Mouse (Mus musculus) C2C12 (cell line): Measurements from ENCODE around the gene Scai. TPM values are rescaled to one million over a fixed set of nuclear protein-coding genes. Genes with fewer than 3 reads are reported as not detected.
"Not testable (repeated sequence)": the region's sequence is repeated elsewhere in the genome, so short reads cannot be mapped to it uniquely, and the experiment has no call there.

Source experiments
- H3K27me3 ChIP-seq: one replicate; pipeline ENCODE4 v1.6.1; 2011; ENCODE audit not compliant: control insufficient read depth, insufficient read depth, insufficient read length
- H3K36me3 ChIP-seq: one replicate; pipeline ENCODE4 v1.6.1; 2011; ENCODE audit not compliant: control insufficient read depth, insufficient read depth
- H3K4me3 ChIP-seq: one replicate; pipeline ENCODE4 v1.5.1; 2011; ENCODE audit warnings: mild to moderate bottlenecking, control low read depth; ENCODE audit not compliant: poor library complexity, insufficient read depth, severe bottlenecking
- H3K79me2 ChIP-seq: one replicate; pipeline ENCODE4 v1.6.1; 2011; ENCODE audit not compliant: control insufficient read depth, insufficient read depth
- H3K79me3 ChIP-seq: one replicate; pipeline ENCODE4 v1.6.1; 2011; ENCODE audit warnings: low read depth, control low read depth
- H3ac ChIP-seq: one replicate; pipeline ENCODE3; 2011; ENCODE audit warnings: low read depth; ENCODE audit not compliant: control insufficient read depth, insufficient read length
- CEBPB ChIP-seq: IDR thresholded peaks from one replicate; pipeline ENCODE4 v1.6.1; 2011; ENCODE audit warnings: low read depth, mild to moderate bottlenecking, control low read depth, moderate library complexity
- CTCF ChIP-seq: IDR thresholded peaks from one replicate; pipeline ENCODE4 v1.5.1; 2011; ENCODE audit not compliant: control insufficient read depth, insufficient read depth, insufficient read length
- FOSL1 ChIP-seq: IDR thresholded peaks from one replicate; pipeline ENCODE4 v1.8.0; 2011; ENCODE audit warnings: mild to moderate bottlenecking, low read length; ENCODE audit not compliant: poor library complexity, insufficient read depth, severe bottlenecking
- MAX ChIP-seq: IDR thresholded peaks from one replicate; pipeline ENCODE4 v1.6.1; 2011; ENCODE audit warnings: mild to moderate bottlenecking, control low read depth
- MYOD1 ChIP-seq: IDR thresholded peaks from one replicate; pipeline ENCODE4 v1.6.1; 2011; ENCODE audit warnings: low read depth; ENCODE audit not compliant: control insufficient read depth, insufficient read length
- MYOG ChIP-seq: IDR thresholded peaks from one replicate; pipeline ENCODE4 v1.6.1; 2011; ENCODE audit not compliant: control insufficient read depth, insufficient read length; ENCODE audit errors: extremely low read depth
- USF1 ChIP-seq: IDR thresholded peaks from one replicate; pipeline ENCODE4 v1.6.1; 2011; ENCODE audit warnings: low read depth, mild to moderate bottlenecking, control low read depth, moderate library complexity
- polyA plus RNA-seq: library from polyadenylated mRNA; unstranded; fragments of >200 nt; fragmentation: generic; extraction: Trizol; gene quantifications from one replicate; pipeline ENCODE4 v1.2.1, GENCODE M21; 2012; ENCODE audit warnings: missing spikeins

Gene Scai
- polyA plus RNA-seq, 1 experiment: 1.4 TPM

DNA sequence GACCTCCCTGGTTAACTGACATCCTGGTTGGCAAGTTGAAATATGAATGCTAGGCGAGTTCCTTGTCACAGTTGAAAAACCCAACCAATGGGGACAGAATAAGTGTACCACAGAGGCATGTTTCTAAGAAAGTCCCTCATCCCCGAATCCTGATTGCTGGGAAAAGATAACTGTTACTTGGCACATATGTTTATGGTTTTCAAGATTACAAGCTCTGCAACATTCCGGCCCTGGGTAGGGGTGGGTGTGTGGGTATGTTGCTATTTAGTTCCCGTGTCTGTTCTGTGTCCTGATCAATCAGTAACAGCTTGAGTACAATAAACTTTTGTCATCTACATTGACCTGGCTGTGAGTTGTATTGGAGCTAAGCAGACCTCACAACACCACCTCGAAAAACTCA lies 66.4 kb downstream of the Scai start:
- H3K79me2 ChIP-seq: no peaks in the 10 kb centered on the region
- H3K27me3 ChIP-seq: no peaks in the 10 kb centered on the region
- TF ChIP-seq MYOD1: no peak
- TF ChIP-seq MYOG: no peak
- no peak for TF ChIP-seq MAX
- H3ac ChIP-seq: no peak overlapping the region
- no peaks in the 10 kb centered on the region for H3K36me3 ChIP-seq
- no peaks in the 10 kb centered on the region for H3K79me3 ChIP-seq
- H3K4me3 ChIP-seq: no peak overlapping the region

DNA sequence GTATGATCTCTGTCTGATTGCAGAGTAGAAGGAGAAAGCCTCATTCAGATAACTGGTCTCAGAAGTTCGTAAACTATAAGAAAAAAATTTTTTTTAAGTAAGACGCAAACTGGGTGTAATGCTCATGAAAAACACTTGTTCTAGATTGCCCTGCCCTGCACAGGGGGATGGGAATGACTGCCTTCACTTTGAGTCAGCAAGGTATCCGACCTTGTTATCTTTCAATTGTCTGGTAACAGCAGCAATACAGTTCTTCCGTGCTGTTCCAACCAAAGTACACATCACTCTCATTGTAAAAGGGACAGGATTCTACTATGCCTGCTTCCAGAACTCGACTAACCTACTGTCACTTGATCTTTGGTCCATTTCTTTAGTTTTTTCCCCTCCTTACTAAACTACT lies 69.4 kb downstream of the Scai start:
- TF ChIP-seq CEBPB (no peak), CTCF (no peak), MYOD1 (no peak), MAX (no peak), USF1 (no peak), MYOG (no peak), FOSL1 (no peak)
- Histone ChIP-seq H3K36me3 (peaks cover 4% of the 10 kb centered on the region), H3ac (no peak overlapping the region), H3K79me3 (no peaks in the 10 kb centered on the region), H3K79me2 (no peaks in the 10 kb centered on the region), H3K27me3 (no peaks in the 10 kb centered on the region), H3K4me3 (no peak overlapping the region)

DNA sequence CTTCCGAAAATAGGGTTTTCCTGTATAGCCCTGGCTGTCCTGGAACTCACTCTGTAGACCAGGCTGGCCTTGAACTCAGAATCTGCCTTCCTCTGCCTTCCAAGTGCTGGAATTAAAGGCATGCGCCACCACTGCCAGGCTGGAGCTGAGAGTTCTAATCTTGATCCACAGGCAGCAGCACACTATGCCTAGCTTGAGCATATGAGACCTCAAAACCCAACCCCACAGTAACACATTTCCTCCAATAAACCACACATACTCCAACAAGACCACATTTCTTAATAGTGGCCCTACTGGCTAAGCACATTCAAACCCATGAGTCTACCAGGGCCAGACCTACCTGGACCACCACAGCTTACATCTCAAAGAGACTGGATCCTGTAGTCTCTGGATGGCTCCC lies 74.0 kb downstream of the Scai start:
- no peaks in the 10 kb centered on the region for H3K79me2 ChIP-seq
- TF ChIP-seq MYOD1 (no peak), CTCF (no peak), USF1 (no peak)
- H3K79me3 ChIP-seq: no peaks in the 10 kb centered on the region
- peaks cover 4% of the 10 kb centered on the region for H3K36me3 ChIP-seq
- no peaks in the 10 kb centered on the region for H3K27me3 ChIP-seq
- no peak overlapping the region for H3ac ChIP-seq
- no peak overlapping the region for H3K4me3 ChIP-seq

GRCm38 (mm10) chr2:39114093-39114492 lies 76.4 kb downstream of the Scai start:
- Histone ChIP-seq H3K79me3 (no peaks in the 10 kb centered on the region), H3ac (no peak overlapping the region), H3K27me3 (no peaks in the 10 kb centered on the region), H3K4me3 (no peak overlapping the region), H3K79me2 (no peaks in the 10 kb centered on the region), H3K36me3 (peaks cover 4% of the 10 kb centered on the region)
- TF ChIP-seq FOSL1 (no peak), MAX (no peak), MYOG (no peak), CTCF (no peak), MYOD1 (no peak), CEBPB (no peak), USF1 (no peak)

DNA sequence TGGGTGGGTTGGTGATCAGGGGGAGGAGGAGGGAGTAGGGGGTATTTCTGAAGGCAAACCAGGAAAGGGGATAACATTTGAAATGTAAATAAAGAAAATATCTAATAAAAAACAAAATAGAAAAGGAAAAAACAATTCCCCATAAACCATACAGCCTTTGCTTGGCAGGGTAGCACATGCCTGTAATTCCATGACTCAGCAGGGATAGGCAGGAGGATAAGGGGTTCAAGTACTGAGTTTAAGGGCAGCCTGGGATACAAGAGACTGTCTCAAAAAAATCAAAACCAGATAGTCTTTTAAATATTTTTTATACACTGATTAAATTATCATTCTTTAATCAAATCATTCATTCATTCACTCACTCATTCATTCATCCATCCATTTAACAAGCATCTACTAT lies 80.0 kb downstream of the Scai start:
- Histone ChIP-seq H3K4me3 (no peak overlapping the region), H3K79me3 (no peaks in the 10 kb centered on the region), H3K79me2 (no peaks in the 10 kb centered on the region), H3K27me3 (no peaks in the 10 kb centered on the region), H3K36me3 (no peaks in the 10 kb centered on the region), H3ac (no peak overlapping the region)
- TF ChIP-seq CTCF (no peak), CEBPB (no peak), MYOG (no peak), FOSL1 (no peak), USF1 (no peak), MYOD1 (no peak), MAX (no peak)

GRCm38 (mm10) chr2:39109712-39110111 lies 80.8 kb downstream of the Scai start:
- not testable (repeated sequence) for H3K79me2 ChIP-seq, H3K27me3 ChIP-seq, H3K4me3 ChIP-seq, H3K36me3 ChIP-seq, H3ac ChIP-seq, H3K79me3 ChIP-seq

- H3K79me2 ChIP-seq, H3K79me3 ChIP-seq, H3K36me3 ChIP-seq, H3ac ChIP-seq, H3K27me3 ChIP-seq, H3K4me3 ChIP-seq: not testable (repeated sequence)
Measured at GRCm38 (mm10) chr2:39099951-39100350, 90.6 kb downstream of the Scai start.
